Mouse (Mus musculus) myocyte (in vitro differentiated cells): ENCODE measurements around the gene Muc2.

Experiments
- E2F4 ChIP-seq: IDR thresholded peaks from one replicate; pipeline ENCODE4 v1.6.1; 2011; ENCODE audit warnings: mild to moderate bottlenecking, control low read depth, moderate library complexity; ENCODE audit not compliant: insufficient read depth
- MYOD1 ChIP-seq, 3 experiments: IDR thresholded peaks; one replicate each; pipeline ENCODE4 v1.6.1; 2011; ENCODE audit warnings: control low read depth in 2 of 3, low read depth in 2 of 3, mild to moderate bottlenecking in 2 of 3, moderate library complexity in 1 of 3; ENCODE audit not compliant: insufficient read length in 2 of 3, control insufficient read depth in 1 of 3
- MYOG ChIP-seq, 3 experiments: IDR thresholded peaks; one replicate each; pipeline ENCODE4 v1.6.1; 2011; ENCODE audit warnings: control low read depth in 2 of 3, low read depth in 2 of 3, mild to moderate bottlenecking in 2 of 3; ENCODE audit not compliant: insufficient read length in 2 of 3, control insufficient read depth in 1 of 3, insufficient read depth in 1 of 3
- POLR2A ChIP-seq: IDR thresholded peaks from one replicate; pipeline ENCODE4 v1.6.1; 2011; ENCODE audit warnings: low read depth, mild to moderate bottlenecking, control low read depth, moderate library complexity; ENCODE audit not compliant: insufficient read length
- TCF3 ChIP-seq: IDR thresholded peaks from one replicate; pipeline ENCODE4 v1.6.1; 2011; ENCODE audit warnings: low read depth, control low read depth; ENCODE audit not compliant: insufficient read length
- USF1 ChIP-seq: IDR thresholded peaks from one replicate; pipeline ENCODE4 v1.6.1; 2011; ENCODE audit warnings: low read depth, mild to moderate bottlenecking, control low read depth, moderate library complexity

GRCm38 (mm10) chr7:141752513-141752912, 62.4 kb downstream of the Muc2 start:
- TF ChIP-seq POLR2A: no peak
- TF ChIP-seq MYOG (IDR thresholded peaks at IDR 0.05; ENCODE audit: control insufficient read depth in 1 of 3, insufficient read depth in 1 of 3, insufficient read length in 2 of 3, low read depth in 2 of 3): no peak
- TF ChIP-seq E2F4: no peak
- TF ChIP-seq USF1: no peak
- no peak for TF ChIP-seq MYOD1 (IDR thresholded peaks at IDR 0.05; ENCODE audit: control insufficient read depth in 1 of 3, insufficient read length in 2 of 3, low read depth in 2 of 3)
- no peak for TF ChIP-seq TCF3
